Comparison of ENCODE assay signal across 29 mouse cellular contexts in the genomic region with DNA sequence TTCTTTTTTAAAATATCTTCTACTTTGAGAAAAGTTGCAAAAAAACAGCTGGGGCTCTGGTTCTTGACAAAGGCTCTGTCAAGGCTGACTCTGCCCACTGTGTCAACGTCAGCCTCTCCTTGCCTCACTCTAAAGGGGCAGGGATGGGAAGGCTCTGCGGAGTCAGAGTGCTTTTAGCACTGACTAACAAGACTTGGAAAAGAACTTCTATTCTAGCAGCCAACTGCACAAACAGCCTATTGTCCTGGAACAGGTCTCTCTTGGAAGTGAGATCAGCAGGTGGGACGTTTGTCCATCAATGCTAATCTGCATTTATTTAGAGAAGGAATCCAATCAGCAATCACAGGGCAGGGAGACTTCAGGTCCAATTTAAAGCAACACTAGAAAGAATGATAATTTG. TPM values are rescaled to one million over a fixed set of nuclear protein-coding genes. Genes with fewer than 3 reads are reported as not detected.
DNase-seq lines count a peak whose midpoint lies in the region; ATAC-seq and TF ChIP-seq lines count a peak whose summit lies in the region.
"Had no signal": no experiment of that assay in that cellular context is flagged by ENCODE, and none has a peak within 500 bp of the region (broad histone marks: within the 10 kb centered on the region; RNA-seq: fewer than 3 reads in every experiment).

No protein-coding gene starts in this region.

- peaks cover 84% of the 10 kb centered on the region for H3K36me3 ChIP-seq in forebrain, embryonic 13.5 days (ENCODE audit: poor library complexity, severe bottlenecking)
- H3K36me3 ChIP-seq in forebrain, embryonic 14.5 days (ENCODE audit: control insufficient read depth, insufficient read depth, low read length), result peaks cover 86% of the 10 kb centered on the region

- no peak overlapping the region for H3K4me2 ChIP-seq in forebrain, embryonic 13.5 days
- no peak overlapping the region for H3K4me2 ChIP-seq in forebrain, embryonic 14.5 days (ENCODE audit: low read length)
- H3K4me2 ChIP-seq: embryonic facial prominence, embryonic 13.5 days; heart, embryonic 13.5 days; hindbrain, embryonic 13.5 days; intestine, embryonic 15.5 days had no signal

- no peak for TF ChIP-seq CTCF in brain, embryonic 14.5 days (IDR thresholded peaks at IDR 0.05; ENCODE audit: borderline replicate concordance, extremely low read depth, insufficient read depth, insufficient read length)

- intact Hi-C loops in heart, postnatal 14 days (cut with DNase I), result no loop called here

- 0 out of 2 replicates have a peak overlapping the region, but pooled peaks have one; percentile 30 for H3K9ac ChIP-seq in forebrain, embryonic 13.5 days
- H3K9ac ChIP-seq in forebrain, embryonic 14.5 days (ENCODE audit: low read length), result no peak overlapping the region
- H3K9ac ChIP-seq: embryonic facial prominence, embryonic 13.5 days; forebrain, postnatal 0 days; heart, embryonic 13.5 days; hindbrain, embryonic 13.5 days; intestine, embryonic 15.5 days had no signal

- no peak for TF ChIP-seq POLR2A in brain, embryonic 14.5 days (IDR thresholded peaks at IDR 0.05; ENCODE audit: borderline replicate concordance, extremely low read depth, insufficient read depth, insufficient read length, poor library complexity, severe bottlenecking)

- WGBS in forebrain, embryonic 13.5 days, result 19% methylated on average over 3 of the region's 3 CpGs
- WGBS in forebrain, embryonic 14.5 days, result 4% methylated on average over 3 of the region's 3 CpGs

- no peaks in the 10 kb centered on the region for H3K27me3 ChIP-seq in forebrain, embryonic 13.5 days
- H3K27me3 ChIP-seq in forebrain, embryonic 14.5 days (replicated peaks; ENCODE audit: control insufficient read depth, insufficient read depth, low read length), result no peaks in the 10 kb centered on the region
- H3K27me3 ChIP-seq: embryonic facial prominence, embryonic 13.5 days; heart, embryonic 13.5 days; hindbrain, embryonic 13.5 days; intestine, embryonic 15.5 days had no signal

- DNase-seq in forebrain, embryonic 14.5 days (ENCODE audit: low spot score), result no peak
- DNase-seq in ES-CJ7 (ENCODE audit: low read depth, low spot score), result peak; percentile 86
- DNase-seq in Muller cell, postnatal 12 days (ENCODE audit: inconsistent ontology term), result peak; percentile 23
- peak; percentile 13 for DNase-seq in brain, embryonic 14.5 days (ENCODE audit: low read depth)
- no peak for DNase-seq in kidney, postnatal 10 days
- no peak for DNase-seq in embryo, embryonic 10.5 days (ENCODE audit: low spot score)
- no peak for DNase-seq in heart, postnatal 14 days
- DNase-seq: adrenal gland, adult 2 months; cerebellum, adult 11 months; cerebellum, adult 2 months; cerebellum, adult 9-11 months; cerebellum, postnatal 25 days; embryo, embryonic 11 days; forebrain, postnatal 0 days; gastrocnemius, adult 2 months; gastrocnemius, postnatal 14 days; heart, adult 18-20 months; kidney, adult 11 months; kidney, adult 9 months had no signal

- H3K4me1 ChIP-seq in forebrain, embryonic 13.5 days, result no peaks in the 10 kb centered on the region
- H3K4me1 ChIP-seq in forebrain, embryonic 14.5 days (ENCODE audit: control insufficient read depth, insufficient read depth, low read length), result no peaks in the 10 kb centered on the region
- H3K4me1 ChIP-seq: embryonic facial prominence, embryonic 10.5 days; embryonic facial prominence, embryonic 13.5 days; hindbrain, embryonic 10.5 days; hindbrain, embryonic 13.5 days; intestine, embryonic 15.5 days had no signal

- no peak overlapping the region for H3K4me3 ChIP-seq in forebrain, embryonic 13.5 days
- H3K4me3 ChIP-seq in forebrain, embryonic 14.5 days (ENCODE audit: low read depth, low read length), result no peak overlapping the region
- H3K4me3 ChIP-seq: embryonic facial prominence, embryonic 10.5 days; embryonic facial prominence, embryonic 13.5 days; erythroblast, embryonic 14.5 days; gastrocnemius, adult 2 months; heart, embryonic 13.5 days; hindbrain, embryonic 10.5 days; hindbrain, embryonic 13.5 days; intestine, embryonic 15.5 days had no signal

- H3K9me3 ChIP-seq in forebrain, embryonic 13.5 days (replicated peaks), result no peaks in the 10 kb centered on the region
- no peaks in the 10 kb centered on the region for H3K9me3 ChIP-seq in forebrain, embryonic 14.5 days (replicated peaks; ENCODE audit: control insufficient read depth, low read length)
- H3K9me3 ChIP-seq: embryonic facial prominence, embryonic 10.5 days; embryonic facial prominence, embryonic 13.5 days; heart, embryonic 13.5 days; hindbrain, embryonic 10.5 days; hindbrain, embryonic 13.5 days; intestine, embryonic 15.5 days had no signal

- ATAC-seq in forebrain, embryonic 13.5 days, result no peak
- no peak for ATAC-seq in forebrain, embryonic 14.5 days
- ATAC-seq: CD4-positive, CD25-positive, alpha-beta regulatory T cell, adult 4 months; forebrain, postnatal 0 days; hindbrain, embryonic 16.5 days; intestine, embryonic 15.5 days had no signal

- H3K27ac ChIP-seq in forebrain, embryonic 13.5 days, result no peak overlapping the region
- H3K27ac ChIP-seq in forebrain, embryonic 14.5 days (ENCODE audit: low read depth, low read length), result no peak overlapping the region
- H3K27ac ChIP-seq: embryonic facial prominence, embryonic 10.5 days; embryonic facial prominence, embryonic 13.5 days; heart, embryonic 13.5 days; hindbrain, embryonic 10.5 days; hindbrain, embryonic 13.5 days; intestine, embryonic 15.5 days had no signal

RNA-seq across cellular contexts. Expression of gene Kpnb1, which starts 35.8 kb away (rescaled TPM):
- 50.5 and 61.8 TPM in 2 replicates for polyA plus RNA-seq in forebrain, embryonic 13.5 days (2015; fragmentation: Nextera tagmentation; extraction: Ambion mirVana)
- 41.7 and 41.9 TPM in 2 replicates for polyA plus RNA-seq in forebrain, embryonic 14.5 days (2014; fragmentation: Nextera tagmentation; extraction: Ambion mirVana)
- polyA plus RNA-seq in brain, embryonic 14.5 days (2012; rRNA removed), result 106 and 129 TPM in 2 replicates
- total RNA-seq in heart, postnatal 14 days (2021), result 10 to 100 TPM; 86.3 to 94.8 TPM

RNA-seq across cellular contexts. Expression of gene Npepps, which starts 57.0 kb away (rescaled TPM):
- polyA plus RNA-seq in forebrain, embryonic 13.5 days (2015; fragmentation: Nextera tagmentation; extraction: Ambion mirVana), result 131 and 140 TPM in 2 replicates
- polyA plus RNA-seq in forebrain, embryonic 14.5 days (2014; fragmentation: Nextera tagmentation; extraction: Ambion mirVana), result 91.3 and 97.4 TPM in 2 replicates
- polyA plus RNA-seq in brain, embryonic 14.5 days (2012; rRNA removed), result 96.2 and 124 TPM in 2 replicates
- total RNA-seq in heart, postnatal 14 days (2021), result 10 to 100 TPM; 65.4 to 70.8 TPM

Comparison
In these comparisons a context has a peak if more than half of its experiments do, and no peak if none do; other contexts are left out.
1. DNase-seq: peak in ES-CJ7 (single experiment), Muller cell, postnatal 12 days (single experiment) and brain, embryonic 14.5 days (single experiment); none in forebrain, embryonic 14.5 days (single experiment), kidney, postnatal 10 days (single experiment), embryo, embryonic 10.5 days (single experiment) and heart, postnatal 14 days (0 of 2).